Mouse (Mus musculus) CH12.LX (cell line): ENCODE measurements around the gene 4933424G06Rik. TPM values are rescaled to one million over a fixed set of nuclear protein-coding genes. Genes with fewer than 3 reads are reported as not detected.

Experiments
- DNase-seq: peaks from one replicate; pipeline ENCODE4 v3.0.0-alpha.2; 2013; ENCODE audit errors: extremely low read depth
- H3K27ac ChIP-seq: 2 replicates; pipeline ENCODE4 v1.5.1; 2012; ENCODE audit warnings: low read depth, mild to moderate bottlenecking, control low read depth, moderate library complexity; ENCODE audit not compliant: insufficient read depth
- H3K27me3 ChIP-seq: replicated peaks from 2 replicates; pipeline ENCODE3; 2012; ENCODE audit warnings: inconsistent platforms
- H3K36me3 ChIP-seq, 2 experiments: replicated peaks in 1 of 2; 2 replicates each; pipeline versions ENCODE3 to v1.6.1; 2012; ENCODE audit warnings: inconsistent platforms in 1 of 2, low read length in 1 of 2, mild to moderate bottlenecking in 1 of 2, mixed read lengths in 1 of 2, moderate library complexity in 1 of 2; ENCODE audit not compliant: control insufficient read depth in 1 of 2, insufficient read depth in 1 of 2
- H3K4me1 ChIP-seq, 2 experiments: 2 replicates each; pipeline ENCODE4 v1.6.1; 2012; ENCODE audit warnings: inconsistent platforms in 1 of 2, moderate library complexity in 1 of 2; ENCODE audit not compliant: insufficient read depth in 2 of 2, control insufficient read depth in 1 of 2
- H3K4me2 ChIP-seq: 2 replicates; pipeline ENCODE4 v1.6.1; 2012; ENCODE audit warnings: low read depth, mild to moderate bottlenecking, control low read depth; ENCODE audit not compliant: poor library complexity, insufficient read depth, severe bottlenecking
- H3K4me3 ChIP-seq, 3 experiments: fragments of 150-350 bp in 1 of 3; sonication (generic) in 1 of 3; replicated peaks in 1 of 3; 2 replicates each; pipeline versions ENCODE3 to v1.5.1; 2011 to 2012; ENCODE audit warnings: low read depth in 2 of 3, low read length in 2 of 3, mild to moderate bottlenecking in 2 of 3, moderate library complexity in 2 of 3, control low read depth in 1 of 3, improper control_type of control experiment in 1 of 3, inconsistent platforms in 1 of 3, mixed read lengths in 1 of 3; ENCODE audit not compliant: poor library complexity in 1 of 3
- H3K79me2 ChIP-seq: replicated peaks from 2 replicates; pipeline ENCODE4 v1.6.1; 2012; ENCODE audit warnings: mild to moderate bottlenecking, moderate library complexity; ENCODE audit not compliant: control insufficient read depth, poor library complexity, insufficient read depth, severe bottlenecking; ENCODE audit errors: extremely low read depth
- H3K9ac ChIP-seq: 2 replicates; pipeline ENCODE4 v1.6.1; 2012; ENCODE audit warnings: low read depth, mild to moderate bottlenecking, control low read depth, moderate library complexity; ENCODE audit not compliant: insufficient read depth
- H3K9me3 ChIP-seq: replicated peaks from 2 replicates; pipeline ENCODE3; 2012; ENCODE audit warnings: low read length, inconsistent platforms, mixed read lengths
- BHLHE40 ChIP-seq: IDR thresholded peaks from 2 replicates; pipeline ENCODE4 v1.6.1; 2011; ENCODE audit warnings: mild to moderate bottlenecking, low read depth, low read length, improper control_type of control experiment
- E2F4 ChIP-seq: IDR thresholded peaks from 2 replicates; pipeline ENCODE4 v1.6.1; 2011; ENCODE audit warnings: low read depth, low read length, improper control_type of control experiment; ENCODE audit not compliant: insufficient replicate concordance
- ELF1 ChIP-seq: IDR thresholded peaks from 2 replicates; pipeline ENCODE4 v1.6.1; 2014; ENCODE audit warnings: low read depth, mild to moderate bottlenecking, inconsistent platforms, low read length, improper control_type of control experiment
- EP300 ChIP-seq: IDR thresholded peaks from 2 replicates; pipeline ENCODE4 v1.6.1; 2011; ENCODE audit warnings: low read length, improper control_type of control experiment
- HCFC1 ChIP-seq: IDR thresholded peaks from 2 replicates; pipeline ENCODE4 v1.6.1; 2012; ENCODE audit warnings: low read depth, mild to moderate bottlenecking, inconsistent platforms, low read length, improper control_type of control experiment
- IRF4 ChIP-seq: IDR thresholded peaks from 2 replicates; pipeline ENCODE4 v1.6.1; 2014; ENCODE audit warnings: low read depth, mild to moderate bottlenecking, inconsistent platforms, low read length, improper control_type of control experiment
- JUN ChIP-seq: IDR thresholded peaks from 2 replicates; pipeline ENCODE4 v1.6.1; 2011; ENCODE audit warnings: low read depth, mild to moderate bottlenecking, low read length, improper control_type of control experiment, moderate library complexity; ENCODE audit not compliant: insufficient read depth
- JUND ChIP-seq: conservative IDR thresholded peaks from 2 replicates; pipeline ENCODE4 v1.6.1; 2011; ENCODE audit warnings: low read depth, low read length, improper control_type of control experiment
- MAFK ChIP-seq: IDR thresholded peaks from 2 replicates; pipeline ENCODE4 v1.6.1; 2011; ENCODE audit warnings: low read length, improper control_type of control experiment; ENCODE audit not compliant: insufficient replicate concordance
- MAX ChIP-seq: IDR thresholded peaks from 2 replicates; pipeline ENCODE4 v1.6.1; 2011; ENCODE audit warnings: low read length, improper control_type of control experiment
- MEF2A ChIP-seq: IDR thresholded peaks from 2 replicates; pipeline ENCODE4 v1.6.1; 2014; ENCODE audit warnings: low read depth, mild to moderate bottlenecking, inconsistent platforms, low read length, improper control_type of control experiment, borderline replicate concordance
- MXI1 ChIP-seq: IDR thresholded peaks from 2 replicates; pipeline ENCODE4 v1.6.1; 2011; ENCODE audit warnings: mild to moderate bottlenecking, low read depth, low read length, improper control_type of control experiment
- MYC ChIP-seq: IDR thresholded peaks from 2 replicates; pipeline ENCODE4 v1.6.1; 2011; ENCODE audit warnings: low read depth, mild to moderate bottlenecking, improper control_type of control experiment, low read length
- PAX5 ChIP-seq: IDR thresholded peaks from 2 replicates; pipeline ENCODE4 v1.6.1; 2012; ENCODE audit warnings: low read length, inconsistent platforms, mixed read lengths
- POLR2A ChIP-seq: IDR thresholded peaks from 2 replicates; pipeline ENCODE4 v1.6.1; 2011; ENCODE audit warnings: low read depth, mild to moderate bottlenecking, improper control_type of control experiment, low read length
- POLR2AphosphoS2 ChIP-seq: IDR thresholded peaks from 2 replicates; pipeline ENCODE4 v1.6.1; 2011; ENCODE audit warnings: low read depth, low read length, improper control_type of control experiment
- RAD21 ChIP-seq: IDR thresholded peaks from 2 replicates; pipeline ENCODE4 v1.6.1; 2011; ENCODE audit warnings: low read depth, mild to moderate bottlenecking, low read length, improper control_type of control experiment, moderate library complexity
- RCOR1 ChIP-seq: conservative IDR thresholded peaks from 2 replicates; pipeline ENCODE4 v1.6.1; 2012; ENCODE audit warnings: low read depth, mild to moderate bottlenecking, inconsistent platforms, low read length, improper control_type of control experiment
- SIN3A ChIP-seq: IDR thresholded peaks from 2 replicates; pipeline ENCODE4 v1.6.1; 2012; ENCODE audit warnings: low read length, improper control_type of control experiment, inconsistent platforms
- TBP ChIP-seq: conservative IDR thresholded peaks from 2 replicates; pipeline ENCODE4 v1.6.1; 2011; ENCODE audit warnings: low read depth, low read length, improper control_type of control experiment
- UBTF ChIP-seq: IDR thresholded peaks from 2 replicates; pipeline ENCODE4 v1.6.1; 2012; ENCODE audit warnings: low read depth, mild to moderate bottlenecking, inconsistent platforms, low read length, improper control_type of control experiment, moderate library complexity
- USF1 ChIP-seq: IDR thresholded peaks from 2 replicates; pipeline ENCODE4 v1.6.1; 2014; ENCODE audit warnings: low read depth, mild to moderate bottlenecking, inconsistent platforms, low read length, improper control_type of control experiment
- ZKSCAN1 ChIP-seq: IDR thresholded peaks from 2 replicates; pipeline ENCODE4 v1.6.1; 2012; ENCODE audit warnings: low read depth, inconsistent platforms, low read length, improper control_type of control experiment, borderline replicate concordance
- ZMIZ1 ChIP-seq: IDR thresholded peaks from 2 replicates; pipeline ENCODE4 v1.6.1; 2012; ENCODE audit warnings: low read depth, mild to moderate bottlenecking, inconsistent platforms, low read length, improper control_type of control experiment
- dilution Hi-C: fragments of 300-500 bp; cut with MboI; formaldehyde crosslinking; loops from 2 replicates; pipeline ENCODE4 v1.14.3; 2020; ENCODE audit warnings: low sequenced_read_pairs; ENCODE audit not compliant: extremely low pct_unique_long_range_greater_than_20kb, extremely low pct_ligation_motif_present
- in situ Hi-C: fragments of 300-500 bp; cut with MboI; formaldehyde crosslinking; loops from 3 replicates; pipeline ENCODE4 v1.14.3; 2019; ENCODE audit warnings: low sequenced_read_pairs, low pct_ligation_motif_present, low pct_unique_long_range_greater_than_20kb, mixed read lengths
- polyA plus RNA-seq: library from polyadenylated mRNA; unstranded; fragments of >175 nt; gene quantifications from 2 replicates; pipeline ENCODE4 v1.2.1, GENCODE M21; 2012; ENCODE audit warnings: low read depth; ENCODE audit not compliant: insufficient read length
- total RNA-seq, 2 experiments: library from RNA; depleted of rRNA; stranded (reverse); fragments of 300-350 nt in 1 of 2; fragments of >200 nt in 1 of 2; gene quantifications; 2 replicates each; pipeline ENCODE4 v1.2.3; 2012 to 2014

The 4933424G06Rik gene
- total and polyA plus RNA-seq, 3 experiments, result not detected

DNA sequence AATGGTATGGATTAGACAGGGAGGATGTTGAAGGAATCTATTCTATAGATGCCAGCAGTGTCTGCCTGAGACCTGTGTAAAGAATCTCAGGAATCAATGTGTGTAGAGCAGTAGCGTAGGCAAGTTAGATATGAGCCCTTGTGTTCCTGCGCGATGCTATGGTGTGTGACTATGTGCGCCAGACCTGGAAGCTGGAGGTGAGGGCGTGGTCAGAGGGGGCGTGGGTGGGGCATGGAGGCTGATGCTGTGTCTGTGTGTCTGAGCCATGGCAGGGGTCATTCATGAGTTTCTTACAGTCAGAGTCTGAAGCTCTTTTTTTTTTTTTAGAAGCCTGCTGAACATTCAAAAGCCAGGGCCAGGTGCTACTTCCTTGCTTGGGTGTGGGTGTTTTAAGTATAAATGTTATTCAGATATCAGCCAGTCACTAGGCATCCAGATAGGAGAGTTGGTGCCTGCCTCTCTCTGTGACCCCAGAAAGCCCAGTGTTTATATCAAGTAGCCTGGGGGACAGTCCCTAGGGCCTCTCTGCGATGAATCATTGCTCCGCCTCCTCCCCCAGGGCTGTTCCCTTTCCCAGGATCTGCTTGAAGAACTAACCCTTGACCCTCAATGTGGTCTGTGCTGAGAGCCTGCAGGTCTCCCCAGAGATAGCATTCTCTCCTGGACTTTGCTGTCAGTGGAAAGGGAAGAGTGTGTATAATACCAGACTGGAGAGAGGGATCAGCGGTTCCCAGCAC, 62.4 kb downstream of the 4933424G06Rik start:
- H3K4me2 ChIP-seq, result no peak overlapping the region
- H3K27me3 ChIP-seq, result no peaks in the 10 kb centered on the region
- H3K79me2 ChIP-seq, result no peaks in the 10 kb centered on the region
- in situ Hi-C loops, result no loop called here
- TF ChIP-seq MAX, result no peak
- no peak for TF ChIP-seq JUN
- no peak for TF ChIP-seq SIN3A
- no peak for TF ChIP-seq JUND
- TF ChIP-seq ZMIZ1, result no peak
- TF ChIP-seq MYC, result no peak
- TF ChIP-seq ELF1, result no peak
- TF ChIP-seq UBTF, result no peak
- no peak for TF ChIP-seq E2F4
- TF ChIP-seq MXI1, result no peak
- no peak for TF ChIP-seq MAFK
- no peak for TF ChIP-seq POLR2A
- no peak for TF ChIP-seq RCOR1
- TF ChIP-seq PAX5, result no peak
- TF ChIP-seq BHLHE40, result no peak
- TF ChIP-seq ZKSCAN1, result no peak
- no peak overlapping the region for H3K4me3 ChIP-seq
- H3K27ac ChIP-seq, result no peak overlapping the region
- no peak for DNase-seq
- H3K9me3 ChIP-seq, result peaks cover 5% of the 10 kb centered on the region
- H3K9ac ChIP-seq, result no peak overlapping the region
- no peaks in the 10 kb centered on the region for H3K36me3 ChIP-seq
- peaks cover 3 to 19% of the 10 kb centered on the region in 2 experiments; a peak in 2 of 4 replicates for H3K4me1 ChIP-seq
- dilution Hi-C loops, result no loop called here

GRCm38 (mm10) chr1:36780793-36781192, 70.8 kb downstream of the 4933424G06Rik start:
- H3K79me2 ChIP-seq, result no peaks in the 10 kb centered on the region
- H3K27me3 ChIP-seq, result no peaks in the 10 kb centered on the region
- in situ Hi-C loops, result loop anchor here (10.0 to 25.0 kb wide), 2 partner anchors 464 to 857 kb away; no protein-coding TSS in a partner anchor
- dilution Hi-C loops, result no loop called here
- no peaks in the 10 kb centered on the region for H3K36me3 ChIP-seq
- no peak overlapping the region for H3K4me2 ChIP-seq
- peaks cover 4% of the 10 kb centered on the region for H3K9me3 ChIP-seq
- H3K27ac ChIP-seq, result no peak overlapping the region
- no peak overlapping the region for H3K9ac ChIP-seq
- no peak for TF ChIP-seq MEF2A
- TF ChIP-seq MAX, result no peak
- no peak for TF ChIP-seq TBP
- TF ChIP-seq MYC, result no peak
- no peak for TF ChIP-seq POLR2AphosphoS2
- no peak for TF ChIP-seq POLR2A
- TF ChIP-seq ZKSCAN1, result no peak
- no peak for TF ChIP-seq EP300
- no peak for TF ChIP-seq JUN
- no peak for TF ChIP-seq MXI1
- TF ChIP-seq UBTF, result no peak
- no peak for TF ChIP-seq IRF4
- TF ChIP-seq RAD21, result no peak
- TF ChIP-seq USF1, result no peak
- no peak for TF ChIP-seq PAX5
- TF ChIP-seq HCFC1, result no peak
- no peak overlapping the region for H3K4me3 ChIP-seq
- DNase-seq, result no peak
- no peaks in the 10 kb centered on the region; a peak in 1 of 4 replicates for H3K4me1 ChIP-seq
